Mouse (Mus musculus) splenic B cell, adult 2 months (primary cell): ENCODE data around the gene Tk1.
"Not testable (repeated sequence)": the region's sequence is repeated elsewhere in the genome, so short reads cannot be mapped to it uniquely, and the experiment has no call there.

Source experiments
- DNase-seq: peaks from one replicate; pipeline ENCODE4 v3.0.0-alpha.2; 2011; ENCODE audit warnings: low read depth, low spot score
- H3K27me3 ChIP-seq: 2 replicates; pipeline ENCODE4 v1.6.1; 2012; ENCODE audit warnings: mild to moderate bottlenecking, low read length, moderate library complexity, mixed read lengths; ENCODE audit not compliant: control insufficient read depth, poor library complexity, insufficient read depth, severe bottlenecking
- H3K36me3 ChIP-seq: 2 replicates; pipeline ENCODE4 v1.6.1; 2012; ENCODE audit warnings: mild to moderate bottlenecking, low read length, moderate library complexity, mixed read lengths; ENCODE audit not compliant: control insufficient read depth, poor library complexity, insufficient read depth, severe bottlenecking

Gene Tk1

GRCm38 (mm10) chr11:117796954-117797353, 28.9 kb downstream of the Tk1 start:
- H3K27me3 ChIP-seq, result no peaks in the 10 kb centered on the region
- no peak for DNase-seq
- no peaks in the 10 kb centered on the region for H3K36me3 ChIP-seq

GRCm38 (mm10) chr11:117794035-117794551, 31.8 kb downstream of the Tk1 start:
- DNase-seq, result no peak
- peaks cover 2% of the 10 kb centered on the region; the same call in 1 of the 2 replicates for H3K36me3 ChIP-seq
- H3K27me3 ChIP-seq, result no peaks in the 10 kb centered on the region

- DNase-seq, result peak; percentile 87
- no peaks in the 10 kb centered on the region for H3K27me3 ChIP-seq
- peaks cover 5% of the 10 kb centered on the region for H3K36me3 ChIP-seq
Observed at GRCm38 (mm10) chr11:117792281-117792888, 33.5 kb downstream of the Tk1 start.

GRCm38 (mm10) chr11:117791441-117791761, 34.5 kb downstream of the Tk1 start:
- no peak for DNase-seq
- H3K36me3 ChIP-seq, result peaks cover 14% of the 10 kb centered on the region
- H3K27me3 ChIP-seq, result no peaks in the 10 kb centered on the region

GRCm38 (mm10) chr11:117790703-117791440, 35.0 kb downstream of the Tk1 start:
- H3K27me3 ChIP-seq, result no peaks in the 10 kb centered on the region
- peak; percentile 73 for DNase-seq
- peaks cover 14% of the 10 kb centered on the region for H3K36me3 ChIP-seq

GRCm38 (mm10) chr11:117790286-117790685, 35.6 kb downstream of the Tk1 start:
- DNase-seq, result peak; percentile 83
- peaks cover 16% of the 10 kb centered on the region for H3K36me3 ChIP-seq
- H3K27me3 ChIP-seq, result no peaks in the 10 kb centered on the region

- H3K36me3 ChIP-seq, result peaks cover 20% of the 10 kb centered on the region
- not testable (repeated sequence) for DNase-seq, H3K27me3 ChIP-seq
Observed at GRCm38 (mm10) chr11:117788481-117788880, 37.4 kb downstream of the Tk1 start.

- Histone ChIP-seq H3K36me3 (peaks cover 18% of the 10 kb centered on the region), H3K27me3 (no peaks in the 10 kb centered on the region)
- peak; percentile 88 for DNase-seq
Observed at GRCm38 (mm10) chr11:117786294-117786693, 39.6 kb downstream of the Tk1 start.

- Histone ChIP-seq H3K36me3 (peaks cover 16% of the 10 kb centered on the region), H3K27me3 (no peaks in the 10 kb centered on the region)
- DNase-seq, result peak; percentile 41
Observed at GRCm38 (mm10) chr11:117783683-117784309, 42.1 kb downstream of the Tk1 start.

GRCm38 (mm10) chr11:117783089-117783488, 42.8 kb downstream of the Tk1 start:
- peak; percentile 85 for DNase-seq
- H3K36me3 ChIP-seq, result peaks cover 15% of the 10 kb centered on the region
- no peaks in the 10 kb centered on the region for H3K27me3 ChIP-seq

GRCm38 (mm10) chr11:117782705-117783034, 43.2 kb downstream of the Tk1 start:
- peaks cover 18% of the 10 kb centered on the region for H3K36me3 ChIP-seq
- no peaks in the 10 kb centered on the region for H3K27me3 ChIP-seq
- no peak for DNase-seq

- no peaks in the 10 kb centered on the region for H3K27me3 ChIP-seq
- H3K36me3 ChIP-seq, result peaks cover 17% of the 10 kb centered on the region
- DNase-seq, result peak; percentile 91
Observed at GRCm38 (mm10) chr11:117781993-117782704, 43.7 kb downstream of the Tk1 start, which contains the start of the genes Tmc8 and Tmc6. Gene Tmc8 (plus strand): TSS chr11:117782076. Gene Tmc6 (minus strand): TSS chr11:117782198.

GRCm38 (mm10) chr11:117781199-117781821, 44.6 kb downstream of the Tk1 start:
- peaks cover 11% of the 10 kb centered on the region; the same call in 1 of the 2 replicates for H3K36me3 ChIP-seq
- DNase-seq, result peak; percentile 70
- no peaks in the 10 kb centered on the region for H3K27me3 ChIP-seq

- H3K36me3 ChIP-seq, result peaks cover 11% of the 10 kb centered on the region; the same call in 1 of the 2 replicates
- no peaks in the 10 kb centered on the region for H3K27me3 ChIP-seq
- peak; percentile 97 for DNase-seq
Observed at GRCm38 (mm10) chr11:117780582-117781111, 45.2 kb downstream of the Tk1 start.
